Mouse (Mus musculus) kidney, adult 2 months (tissue): ENCODE results near the gene Itgb1bp2.

ENCODE experiments used
- CTCF ChIP-seq: fragments of 200-500 bp; conservative IDR thresholded peaks from 2 replicates; pipeline ENCODE4 v1.5.1; 2011; ENCODE audit warnings: low read depth, mild to moderate bottlenecking, control low read depth, low read length, moderate library complexity, mixed read lengths; ENCODE audit not compliant: insufficient read depth, insufficient read length
- POLR2A ChIP-seq: fragments of 200-500 bp; IDR thresholded peaks from one replicate; pipeline ENCODE4 v1.6.1; 2011; ENCODE audit warnings: low read depth, low read length, control low read depth

DNA sequence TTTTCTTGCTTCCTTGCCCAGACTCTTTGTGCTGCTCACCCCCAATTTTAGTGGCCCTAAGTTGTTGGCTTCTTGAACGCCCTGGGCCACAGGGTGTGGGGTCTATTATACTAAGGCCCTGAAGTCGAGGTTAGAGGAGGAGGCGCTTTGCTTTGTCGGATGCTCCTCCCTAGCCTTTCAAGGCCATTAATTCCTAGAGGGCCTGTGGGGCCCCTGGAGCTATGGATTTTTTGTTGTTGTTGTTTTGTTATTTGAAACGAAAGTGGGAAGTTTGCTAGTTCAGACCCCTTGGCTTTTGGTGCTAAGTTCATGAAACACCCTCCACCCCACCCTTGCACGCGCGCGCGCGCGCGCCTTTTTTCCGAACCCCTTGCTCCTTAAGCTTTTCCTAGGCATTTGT lies 18.9 kb upstream of the Itgb1bp2 start:
- TF ChIP-seq CTCF (no peak), POLR2A (no peak)
